Mouse (Mus musculus) liver (tissue): Measurements from ENCODE around the gene Rbms1.
A peak's percentile ranks its signal among the peaks of the same experiment; 100 is the strongest.

Experiments
- DNase-seq: peaks from one replicate; pipeline ENCODE4 v3.0.0-alpha.2; 2020; ENCODE audit warnings: mixed read lengths

Gene Rbms1

DNA sequence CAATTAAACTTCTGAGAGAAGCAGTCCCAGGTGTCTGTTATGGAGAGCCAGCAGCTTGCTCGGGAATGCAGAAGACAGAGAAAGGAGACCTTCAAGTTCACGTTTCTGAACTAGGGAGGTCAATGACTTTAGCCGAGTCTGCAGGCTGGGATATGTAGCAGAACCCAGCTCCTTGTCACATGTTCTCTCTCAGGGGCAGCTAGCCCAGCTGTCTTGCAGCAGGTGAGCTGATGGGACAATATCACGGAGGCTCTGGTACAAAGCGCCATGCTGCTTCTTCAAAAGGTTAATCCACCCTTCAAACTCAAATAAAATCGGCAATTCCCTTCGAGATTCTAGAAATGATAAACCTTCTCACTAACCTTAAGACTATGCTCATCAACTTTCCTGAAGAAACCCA, 158.2 kb downstream of the Rbms1 start:
- no peak for DNase-seq

DNA sequence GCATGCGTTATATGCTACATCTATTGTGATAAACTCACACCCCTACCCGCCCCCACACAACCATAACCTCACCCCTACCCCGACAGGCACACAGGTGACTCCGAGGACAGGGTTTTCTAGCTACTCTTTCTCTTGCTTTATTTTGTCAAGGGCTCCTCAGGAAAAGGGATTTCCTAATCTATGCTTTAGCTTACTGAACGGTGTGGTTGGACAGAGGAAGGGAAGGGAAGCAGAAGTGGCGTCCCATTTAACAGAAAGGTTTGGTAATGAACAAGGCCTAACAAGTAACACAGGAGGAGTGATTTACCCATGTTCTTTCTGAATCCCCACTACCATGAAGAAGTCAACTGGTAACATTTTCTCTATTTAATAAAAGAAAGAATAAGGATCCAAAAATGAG, 159.6 kb downstream of the Rbms1 start:
- no peak for DNase-seq

DNA sequence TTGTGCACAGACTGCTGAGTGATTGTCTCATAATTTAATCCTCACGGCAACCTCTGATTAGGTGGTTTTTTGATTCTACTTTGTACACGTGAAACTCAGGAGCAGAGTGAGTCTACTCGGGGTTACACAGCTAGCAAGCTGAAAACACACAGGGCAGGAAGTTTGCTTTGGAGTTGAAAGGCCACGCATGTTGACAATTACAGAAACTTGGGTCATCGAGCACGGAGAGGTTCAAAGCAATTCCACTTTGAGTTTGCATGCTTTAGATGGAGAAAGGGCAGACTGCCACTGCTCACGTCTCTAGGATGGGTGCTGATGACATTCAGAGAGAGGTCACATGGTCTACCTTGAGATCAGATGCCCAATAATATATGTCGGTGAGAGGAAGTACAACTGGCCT, 160.2 kb downstream of the Rbms1 start:
- peak; percentile 28 for DNase-seq

DNA sequence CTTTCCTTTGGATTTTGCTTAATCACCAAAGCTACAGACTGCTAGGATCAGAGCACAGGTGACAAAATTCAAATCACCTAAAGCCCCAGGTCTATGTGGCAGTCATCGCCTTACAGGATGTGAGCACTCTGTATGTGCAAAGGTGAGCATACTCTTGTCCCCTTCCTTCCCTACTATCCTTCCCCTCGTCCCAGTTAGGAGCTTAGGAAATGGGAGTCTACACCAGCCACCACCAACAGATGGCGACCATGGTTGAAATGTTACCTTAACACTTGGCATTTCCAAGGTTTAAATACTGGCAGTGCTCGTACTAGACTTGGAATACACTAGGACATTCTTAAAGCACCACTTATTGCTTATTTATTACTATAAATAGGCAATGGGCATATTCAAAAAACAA, 160.8 kb downstream of the Rbms1 start:
- no peak for DNase-seq

DNA sequence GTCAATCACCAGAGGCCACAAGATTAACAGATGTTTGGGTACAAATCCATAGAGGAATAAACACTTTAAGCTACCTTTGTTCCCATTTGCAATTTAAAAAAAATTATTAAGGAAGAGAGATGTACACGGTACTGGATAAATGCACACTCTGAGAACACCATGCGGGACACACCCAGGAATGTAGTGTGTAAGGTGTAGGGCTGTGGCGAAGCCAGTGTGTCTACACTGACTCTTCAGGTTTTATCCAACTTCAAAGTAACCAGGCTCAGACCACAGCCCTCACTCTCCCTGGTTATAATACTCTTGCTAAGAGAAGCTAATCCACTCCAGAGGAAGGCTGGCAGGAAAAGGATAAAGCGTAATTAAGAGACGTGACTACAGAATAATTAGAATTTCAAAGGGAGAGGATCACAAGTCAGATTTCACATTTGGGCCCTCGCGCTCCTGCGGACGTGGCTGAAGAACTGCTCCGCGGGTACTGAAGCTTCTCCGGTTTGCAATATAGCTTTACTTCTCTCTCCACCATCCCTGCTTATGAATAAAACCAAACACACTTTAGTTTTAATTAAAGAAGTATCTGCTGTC, 161.3 kb downstream of the Rbms1 start:
- no peak for DNase-seq

DNA sequence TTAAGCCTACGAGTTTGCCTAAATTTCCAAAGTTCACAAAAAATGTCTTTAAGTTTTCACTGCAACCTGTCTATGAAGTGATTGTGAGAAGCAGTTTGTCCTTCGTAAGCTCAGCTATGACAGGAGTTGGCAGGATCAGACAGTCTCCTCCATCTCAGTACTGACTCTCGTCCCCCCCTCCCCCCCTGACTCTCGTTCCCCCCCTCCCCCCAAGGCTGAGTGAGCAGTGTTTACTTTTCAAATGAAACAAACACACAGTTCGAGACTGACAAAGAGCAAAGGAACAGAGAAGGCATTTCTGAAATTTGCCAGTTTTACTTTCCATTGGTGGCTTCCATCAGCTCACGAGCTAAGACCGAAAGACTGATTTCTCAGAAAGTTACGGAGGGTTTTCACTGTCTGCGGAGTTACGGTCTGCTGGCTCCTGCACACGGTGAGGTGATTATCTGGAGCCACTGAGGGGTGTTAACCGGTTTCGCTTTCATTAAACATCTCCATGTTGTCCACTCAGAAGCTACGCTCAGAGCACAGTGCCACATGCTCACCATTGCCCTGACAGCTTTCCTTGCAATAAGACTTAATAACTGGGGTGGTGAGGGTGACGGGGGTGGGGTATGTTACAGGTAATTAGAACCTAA, 162.0 kb downstream of the Rbms1 start:
- DNase-seq, result no peak

DNA sequence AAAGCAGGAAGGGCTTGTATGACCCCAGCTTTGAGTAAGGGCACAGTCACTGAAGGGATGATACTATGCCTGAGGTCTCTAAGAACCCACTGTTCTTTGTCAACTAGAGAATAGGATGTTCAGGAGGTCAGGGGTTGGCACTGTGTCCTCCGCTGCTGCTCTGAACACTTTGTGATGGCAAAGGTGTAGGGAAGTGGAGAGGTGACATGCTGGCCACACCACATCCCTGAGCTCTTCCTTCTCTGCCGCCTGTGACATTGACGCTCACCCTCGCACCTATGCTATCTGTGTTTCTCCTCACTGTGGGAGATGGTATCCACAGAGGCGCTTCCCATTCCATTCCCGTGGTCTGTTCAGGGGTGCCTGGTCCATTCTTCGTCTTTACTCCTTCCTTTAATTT, 163.2 kb downstream of the Rbms1 start:
- DNase-seq, result no peak

DNA sequence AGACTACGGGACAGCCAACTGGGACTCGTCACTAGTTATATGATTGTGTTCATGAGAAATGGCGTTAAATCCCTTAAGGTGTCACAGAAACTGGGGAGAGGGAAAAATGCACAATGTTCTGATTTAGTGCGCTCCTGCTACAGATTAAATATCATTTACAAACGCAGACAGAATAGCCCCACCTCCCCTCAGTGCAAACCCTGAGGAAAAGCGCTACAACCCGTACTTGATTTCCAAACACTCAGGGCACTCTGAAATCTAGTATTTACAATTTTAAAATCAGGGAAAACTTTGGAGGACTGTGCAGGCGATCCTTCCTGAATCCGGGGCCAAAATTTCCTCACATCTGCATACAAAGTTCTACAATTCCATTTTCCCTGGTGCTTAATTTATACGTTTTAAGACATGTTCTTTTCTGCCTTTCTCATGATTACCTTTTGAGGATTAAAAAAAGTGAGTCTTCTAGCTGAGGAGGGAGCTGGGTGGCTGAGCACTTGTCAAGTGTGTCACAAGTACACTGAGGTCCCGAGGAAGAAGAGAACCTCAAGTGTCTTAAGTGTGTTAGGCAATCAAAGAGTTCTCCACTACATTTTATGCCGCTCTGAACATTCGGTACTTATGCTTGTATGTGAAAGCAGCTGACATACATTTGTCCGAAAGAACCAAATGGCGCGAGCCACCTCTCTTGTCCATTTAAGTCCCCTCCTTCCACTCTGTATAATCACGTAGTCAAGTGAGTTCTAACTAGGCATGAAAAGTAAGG, 164.0 kb downstream of the Rbms1 start:
- no peak for DNase-seq

DNA sequence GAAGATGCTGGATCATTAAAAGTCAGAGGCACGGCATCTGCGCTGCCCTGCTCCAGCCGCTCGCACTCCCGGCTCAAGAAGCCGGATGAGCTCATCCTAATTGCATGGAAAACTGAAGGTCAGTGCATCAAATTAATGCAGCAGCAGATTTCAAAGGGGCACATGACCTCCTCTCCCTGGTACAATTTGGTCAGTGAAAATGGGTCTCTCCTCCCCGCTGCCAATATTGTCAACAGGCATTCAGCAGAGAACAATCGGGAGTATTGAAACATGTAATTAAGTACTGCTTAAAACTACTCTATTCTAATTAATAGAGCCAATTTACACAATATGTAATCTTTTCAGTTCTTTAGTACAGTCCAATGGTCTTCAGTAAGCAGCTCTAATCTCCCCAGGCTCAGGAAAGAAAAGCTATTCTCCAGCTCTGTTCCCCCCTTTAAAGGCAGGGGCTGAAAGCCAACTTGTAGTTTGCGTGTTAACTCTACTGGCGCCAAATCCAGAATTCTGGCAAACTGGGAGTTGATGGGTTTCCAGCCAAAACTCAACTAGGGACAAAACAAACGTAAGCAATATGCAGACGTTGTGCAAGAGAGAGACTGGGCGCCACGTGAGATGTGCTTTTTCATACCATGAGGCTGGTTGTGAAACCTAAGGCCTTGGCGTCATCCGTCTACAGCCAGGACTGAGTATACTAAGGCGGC, 165.9 kb downstream of the Rbms1 start:
- DNase-seq, result peak; percentile 40

DNA sequence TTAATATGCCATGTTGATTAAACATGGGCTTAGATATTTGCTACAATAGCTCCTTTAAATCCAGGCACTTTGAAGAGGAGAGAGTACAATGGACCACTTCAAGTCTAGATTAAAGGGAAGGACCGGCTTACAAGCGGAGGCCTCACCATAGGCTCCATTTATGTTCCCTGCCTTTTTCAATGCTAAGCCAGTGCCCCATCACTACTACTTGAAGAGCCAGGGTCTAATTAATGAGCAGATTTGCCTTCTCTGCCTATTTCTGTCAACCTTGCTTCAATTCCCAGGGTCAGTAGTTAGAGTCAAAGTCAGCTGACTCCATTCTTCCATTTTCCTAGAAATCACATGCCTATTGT, 166.4 kb downstream of the Rbms1 start:
- no peak for DNase-seq

DNA sequence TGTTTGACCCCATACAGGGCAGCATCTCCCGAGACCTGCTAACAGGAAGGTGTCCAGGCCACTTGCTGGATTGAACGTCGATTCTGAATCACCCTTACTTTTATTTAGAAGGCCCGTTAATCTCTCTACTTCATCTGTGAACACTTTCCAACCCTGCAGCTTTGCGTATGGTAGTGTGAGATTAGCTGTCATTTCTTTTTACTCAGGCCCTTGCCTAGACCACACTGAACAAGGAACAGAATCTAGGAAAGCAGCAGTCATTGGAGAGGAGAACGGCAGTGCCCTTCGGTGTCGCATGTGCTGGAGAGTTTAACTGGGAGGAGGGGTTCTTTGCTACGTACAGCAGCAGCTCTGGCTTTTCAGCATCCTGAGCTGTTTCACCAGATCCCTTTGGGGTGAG, 167.1 kb downstream of the Rbms1 start:
- DNase-seq, result no peak

DNA sequence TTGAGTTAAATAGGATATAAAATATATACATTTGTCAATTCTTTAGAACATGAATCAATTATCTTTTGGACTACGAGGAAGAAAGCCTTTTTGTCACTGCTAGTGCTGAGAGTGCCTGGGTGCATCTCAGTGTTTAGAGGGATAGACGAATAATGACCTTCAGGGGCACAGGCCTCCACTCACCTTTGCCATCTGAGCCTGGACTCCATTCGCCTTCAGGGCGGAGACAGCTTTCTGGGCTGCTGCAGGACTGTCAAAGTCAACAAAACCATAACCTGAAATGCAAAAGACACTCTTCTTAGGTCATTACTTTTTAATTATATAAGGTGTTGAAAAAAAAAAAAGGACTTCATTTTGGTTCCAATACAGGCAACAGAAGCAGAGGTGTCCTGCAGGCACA, 170.5 kb downstream of the Rbms1 start:
- no peak for DNase-seq

DNA sequence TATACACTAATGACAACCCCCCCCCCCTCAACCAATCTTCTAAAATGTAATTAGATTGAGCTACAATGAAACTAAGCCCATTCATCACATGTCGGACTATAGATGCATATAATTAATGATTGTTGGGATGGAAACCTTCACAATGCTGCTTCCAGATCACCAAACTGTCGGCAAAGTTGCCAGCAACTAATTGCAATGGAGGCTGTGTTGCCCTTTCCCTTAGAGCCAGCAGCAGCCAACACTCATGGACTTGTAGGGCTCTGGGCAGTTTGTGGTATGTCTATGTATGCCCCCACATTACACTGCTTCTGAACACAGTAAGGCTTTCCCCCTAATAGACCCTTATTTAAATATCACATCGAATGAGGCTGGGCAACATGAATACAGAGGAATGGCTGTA, 173.9 kb downstream of the Rbms1 start:
- DNase-seq, result no peak

DNA sequence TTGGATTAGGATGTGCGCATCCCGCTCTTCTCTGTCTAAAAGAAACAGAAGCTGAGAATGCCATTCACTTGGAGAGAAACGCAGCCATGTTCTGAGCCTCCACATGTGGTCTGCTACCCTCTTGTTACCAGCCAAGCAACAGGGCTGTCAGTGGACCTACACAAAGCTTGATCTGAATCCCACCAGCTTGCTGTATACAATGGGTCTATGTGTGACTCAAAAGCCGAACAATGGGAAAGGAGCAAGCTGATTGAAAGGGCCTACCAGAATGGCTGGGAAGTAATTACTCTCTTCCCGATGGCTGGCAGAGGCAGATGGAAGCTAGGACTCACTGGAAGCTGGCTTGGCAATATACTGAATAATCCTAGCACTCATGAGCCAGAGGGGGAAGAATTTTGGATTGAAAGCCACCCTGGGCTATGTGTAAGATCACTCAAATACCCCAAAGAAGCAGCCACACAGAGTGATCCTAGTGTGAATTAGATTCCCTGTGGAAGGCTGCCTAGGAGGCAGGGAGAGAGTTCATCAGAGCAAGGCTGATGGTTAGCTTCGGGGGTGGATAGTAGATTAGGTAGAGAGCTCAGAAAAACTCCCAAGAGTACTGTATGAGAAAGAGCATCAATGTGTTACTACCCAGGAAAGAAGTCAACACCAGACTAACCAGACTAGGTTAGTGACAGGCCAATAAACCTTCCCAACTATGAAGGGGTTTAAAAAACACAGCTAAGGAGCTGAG, 174.7 kb downstream of the Rbms1 start:
- no peak for DNase-seq

DNA sequence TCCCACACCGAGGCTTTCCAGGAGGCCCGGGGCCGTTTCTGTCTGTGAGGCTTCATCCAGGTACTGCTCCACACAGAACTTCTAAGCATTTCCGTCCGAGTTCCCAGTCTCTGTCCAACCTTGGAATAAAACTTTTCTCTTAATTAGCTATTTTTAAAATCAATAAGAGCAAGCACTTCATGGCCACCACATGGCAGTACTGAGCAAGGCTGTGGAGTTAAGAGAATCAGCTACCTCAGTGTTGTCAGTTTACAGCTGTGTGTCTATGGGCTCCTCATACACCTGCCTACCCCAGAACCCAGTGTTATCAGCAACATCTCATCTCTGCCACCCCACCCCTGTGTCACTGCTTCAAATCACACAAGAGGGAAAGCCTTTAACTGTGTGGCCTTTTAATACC, 175.9 kb downstream of the Rbms1 start:
- no peak for DNase-seq

DNA sequence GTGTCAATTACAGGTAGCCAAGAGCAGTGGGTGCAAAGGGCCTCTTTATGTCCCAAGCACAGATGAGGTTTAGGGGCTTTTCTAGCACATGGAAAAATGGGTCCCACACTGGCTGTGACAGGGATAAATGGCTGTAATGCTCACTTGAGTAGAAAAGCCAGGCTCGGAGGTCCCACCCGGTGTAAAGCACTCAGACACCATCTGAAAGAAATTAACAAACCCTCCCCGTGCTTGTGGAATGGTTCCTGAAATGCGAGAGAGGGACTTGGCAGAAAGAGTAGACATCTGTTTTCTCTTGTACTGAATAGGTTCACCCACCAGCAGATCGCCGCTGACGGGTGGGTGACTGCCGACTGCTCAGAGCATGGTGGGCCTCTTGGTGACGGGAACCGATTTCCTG, 176.7 kb downstream of the Rbms1 start:
- no peak for DNase-seq

DNA sequence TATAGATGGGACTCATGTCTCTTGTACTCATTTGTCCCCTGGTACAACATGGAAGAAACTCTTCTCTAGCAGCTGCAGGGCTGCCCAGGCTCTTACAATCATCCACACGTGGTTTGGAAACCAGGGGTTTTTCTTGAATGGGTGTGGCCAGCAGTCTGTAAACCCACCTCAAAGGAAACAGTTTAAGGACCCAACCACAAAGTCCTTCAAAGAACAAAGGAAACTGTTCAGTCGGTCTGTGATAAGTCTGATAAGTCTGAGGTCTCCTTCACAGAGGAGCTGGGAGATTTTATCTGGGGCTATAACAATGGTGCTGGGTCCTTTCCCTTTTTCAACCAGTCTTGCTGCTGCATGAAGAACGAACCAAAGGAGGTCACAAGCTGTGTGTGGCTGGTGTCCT, 188.5 kb downstream of the Rbms1 start:
- DNase-seq, result no peak

DNA sequence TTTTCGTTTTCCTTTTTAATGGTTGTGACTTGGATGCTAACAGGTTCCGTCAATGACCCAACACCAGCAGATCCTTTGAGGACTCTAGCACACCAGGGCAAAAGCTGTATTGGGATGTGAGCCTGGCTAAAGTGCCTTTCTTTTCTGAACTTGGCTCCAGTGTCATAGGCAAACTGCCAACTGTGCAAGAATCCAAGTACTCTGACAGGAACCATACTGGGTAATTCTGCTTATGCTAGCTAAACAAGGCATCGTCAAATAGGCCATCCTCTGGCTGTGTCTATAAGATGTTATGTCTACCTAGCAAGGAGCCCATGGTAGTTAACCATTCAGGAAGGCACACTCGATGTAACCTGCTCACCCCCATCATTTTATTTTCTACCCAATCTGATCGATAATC, 189.4 kb downstream of the Rbms1 start:
- no peak for DNase-seq

DNA sequence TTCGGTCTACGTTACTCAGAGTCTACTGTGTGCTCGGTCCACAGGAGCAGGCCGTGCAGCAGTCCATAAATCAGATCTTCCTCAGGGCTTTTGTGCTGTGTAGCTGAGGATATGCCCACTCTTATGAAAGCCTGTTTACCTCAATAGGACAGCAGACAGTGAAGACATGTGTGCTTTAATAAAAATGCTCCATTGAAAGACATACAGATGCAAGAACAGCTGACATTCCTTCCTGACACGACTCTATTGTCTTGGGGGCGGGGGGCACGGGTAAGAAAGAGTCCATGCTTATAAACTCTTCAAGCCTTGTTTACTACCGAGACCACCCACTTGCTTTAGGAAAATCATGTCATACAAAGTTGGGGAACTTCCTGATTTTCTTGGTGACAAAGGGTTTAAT, 196.6 kb downstream of the Rbms1 start:
- no peak for DNase-seq

DNA sequence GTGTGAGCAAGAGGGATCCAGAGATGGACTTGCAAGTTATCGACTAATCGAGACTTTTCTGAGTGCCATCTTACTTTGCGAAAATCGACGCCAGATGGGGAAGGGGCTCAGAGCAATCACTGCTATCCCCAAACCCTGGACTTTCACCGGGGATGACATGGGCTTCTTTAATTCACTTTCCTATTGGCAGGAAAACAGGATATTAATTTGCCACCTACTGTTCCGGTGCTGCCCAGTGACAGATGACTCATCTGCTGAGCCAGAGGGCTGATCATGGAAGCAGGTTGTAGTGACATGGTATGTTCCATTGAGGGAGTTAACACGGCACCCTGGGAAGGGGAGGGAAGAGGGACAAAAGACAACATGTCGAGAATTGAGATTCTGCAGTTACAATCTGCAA, 206.8 kb downstream of the Rbms1 start:
- DNase-seq, result no peak

DNA sequence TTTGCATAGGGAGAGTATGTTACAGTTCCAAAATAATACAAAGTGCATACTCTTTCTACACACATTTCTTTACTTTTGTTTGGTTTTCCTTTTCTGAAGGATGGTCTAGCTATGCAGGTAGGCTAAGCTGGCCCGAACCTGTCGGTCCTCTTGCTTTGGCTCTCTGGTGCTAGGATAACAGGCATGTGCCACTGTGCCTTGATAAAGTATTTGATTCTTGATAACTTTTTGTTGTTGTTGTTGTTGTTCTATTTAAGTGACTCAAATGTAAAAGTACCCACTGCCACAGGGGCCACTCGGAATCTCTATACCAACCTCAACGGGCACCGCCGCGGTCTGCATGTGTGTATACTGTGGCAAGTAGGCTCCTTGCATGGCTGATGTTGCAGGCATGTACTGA, 207.9 kb downstream of the Rbms1 start:
- DNase-seq, result no peak

DNA sequence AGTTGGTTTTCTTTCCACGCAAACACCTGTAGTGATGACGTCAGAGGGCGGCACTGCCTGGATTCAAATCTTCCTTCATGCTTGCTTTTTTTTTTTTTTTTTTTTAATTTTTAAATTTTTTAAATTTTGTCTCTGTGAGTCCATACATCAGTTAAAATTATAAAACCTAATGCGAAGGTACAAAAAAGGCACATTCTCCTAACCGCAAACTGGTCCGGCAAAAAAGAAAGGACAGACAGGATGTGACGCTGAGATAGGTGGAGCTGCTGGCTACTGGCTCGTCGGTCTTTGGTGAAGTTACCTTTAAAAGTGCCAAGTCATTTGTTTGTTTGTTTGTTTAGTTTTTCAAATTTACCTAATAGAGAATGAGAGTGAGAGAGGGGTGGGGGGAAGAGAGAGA, 211.7 kb downstream of the Rbms1 start:
- no peak for DNase-seq

DNA sequence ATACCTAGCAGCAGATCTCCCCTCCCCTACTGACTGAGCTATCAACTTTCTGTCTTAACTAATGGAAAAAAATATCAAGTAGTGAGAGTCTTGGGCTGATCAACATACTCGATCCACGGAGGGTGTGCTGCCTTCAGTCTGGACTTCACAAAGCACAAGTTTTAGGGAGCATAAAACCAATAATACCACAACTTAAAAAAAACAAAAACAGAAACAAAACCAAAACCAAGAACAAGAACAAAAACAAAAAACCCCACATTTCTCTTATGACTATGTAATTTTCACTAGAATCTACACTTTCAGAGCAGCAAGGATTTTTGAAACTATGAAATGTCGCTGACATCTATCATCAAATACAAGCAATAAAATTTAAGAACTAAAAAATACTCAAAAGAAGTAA, 212.4 kb downstream of the Rbms1 start:
- no peak for DNase-seq
